Comparison of ENCODE assay signal across 13 mouse cellular contexts in genomic region chr16:42338342-42338741, GRCm38 (mm10). TPM values are rescaled to one million over a fixed set of nuclear protein-coding genes. Genes with fewer than 3 reads are reported as not detected.
DNase-seq lines count a peak whose midpoint lies in the region; ATAC-seq lines count a peak whose summit lies in the region.
"Had no signal": no experiment of that assay in that cellular context is flagged by ENCODE, and none has a peak within 500 bp of the region (broad histone marks: within the 10 kb centered on the region; RNA-seq: fewer than 3 reads in every experiment).

No protein-coding gene starts in this region.

- intact Hi-C loops in heart, postnatal 36 days (cut with DNase I), result no loop called here

- H3K4me3 ChIP-seq in embryonic facial prominence, embryonic 14.5 days (ENCODE audit: low read depth, low read length), result peak overlapping the region; percentile 51
- peak overlapping the region; percentile 48 for H3K4me3 ChIP-seq in hindbrain, embryonic 12.5 days
- peak overlapping the region; percentile 65 for H3K4me3 ChIP-seq in midbrain, embryonic 14.5 days (replicated peaks; ENCODE audit: low read depth, low read length)
- H3K4me3 ChIP-seq: liver, embryonic 13.5 days had no signal

- H3K4me2 ChIP-seq in embryonic facial prominence, embryonic 14.5 days (ENCODE audit: low read depth, low read length), result peak overlapping the region; percentile 75
- peak overlapping the region; percentile 65 for H3K4me2 ChIP-seq in hindbrain, embryonic 12.5 days (replicated peaks)
- H3K4me2 ChIP-seq in midbrain, embryonic 14.5 days (ENCODE audit: low read length), result peak overlapping the region; percentile 59
- H3K4me2 ChIP-seq: liver, embryonic 13.5 days had no signal

- no peak for ATAC-seq in embryonic facial prominence, embryonic 14.5 days (ENCODE audit: low read depth)
- no peak for ATAC-seq in hindbrain, embryonic 12.5 days (ENCODE audit: low FRiP score)
- no peak for ATAC-seq in midbrain, embryonic 14.5 days (ENCODE audit: low FRiP score, low TSS enrichment)

- peak overlapping the region; percentile 19; the same call in 1 of the 2 replicates for H3K9ac ChIP-seq in embryonic facial prominence, embryonic 14.5 days (ENCODE audit: low read depth, low read length)
- peak overlapping the region; percentile 63 for H3K9ac ChIP-seq in hindbrain, embryonic 12.5 days
- H3K9ac ChIP-seq in midbrain, embryonic 14.5 days (replicated peaks; ENCODE audit: low read length), result peak overlapping the region; percentile 80
- H3K9ac ChIP-seq: liver, embryonic 13.5 days had no signal

- no peaks in the 10 kb centered on the region; the same call in 1 of the 2 replicates for H3K27me3 ChIP-seq in embryonic facial prominence, embryonic 14.5 days (replicated peaks; ENCODE audit: control insufficient read depth, insufficient read depth, low read length)
- H3K27me3 ChIP-seq in hindbrain, embryonic 12.5 days, result no peaks in the 10 kb centered on the region
- no peaks in the 10 kb centered on the region for H3K27me3 ChIP-seq in midbrain, embryonic 14.5 days (ENCODE audit: control insufficient read depth, insufficient read depth, low read length)

- no peaks in the 10 kb centered on the region for H3K9me3 ChIP-seq in embryonic facial prominence, embryonic 14.5 days (ENCODE audit: control insufficient read depth, low read length)
- H3K9me3 ChIP-seq in hindbrain, embryonic 12.5 days (replicated peaks), result no peaks in the 10 kb centered on the region
- no peaks in the 10 kb centered on the region for H3K9me3 ChIP-seq in midbrain, embryonic 14.5 days (ENCODE audit: control insufficient read depth, low read length)
- H3K9me3 ChIP-seq: heart, embryonic 10.5 days; liver, embryonic 13.5 days had no signal

- H3K36me3 ChIP-seq in embryonic facial prominence, embryonic 14.5 days (ENCODE audit: control insufficient read depth, insufficient read depth, low read length), result no peaks in the 10 kb centered on the region
- no peaks in the 10 kb centered on the region for H3K36me3 ChIP-seq in hindbrain, embryonic 12.5 days
- no peaks in the 10 kb centered on the region for H3K36me3 ChIP-seq in midbrain, embryonic 14.5 days (ENCODE audit: control insufficient read depth, insufficient read depth, low read length)
- H3K36me3 ChIP-seq: heart, embryonic 10.5 days; liver, embryonic 13.5 days had no signal

- 12% methylated on average over 4 of the region's 4 CpGs for WGBS in embryonic facial prominence, embryonic 14.5 days
- WGBS in hindbrain, embryonic 12.5 days, result 22% methylated on average over 4 of the region's 4 CpGs
- WGBS in midbrain, embryonic 14.5 days, result 15% methylated on average over 4 of the region's 4 CpGs

- H3K27ac ChIP-seq in embryonic facial prominence, embryonic 14.5 days (replicated peaks; ENCODE audit: low read depth, low read length), result peak overlapping the region; percentile 39; the same call in 1 of the 2 replicates
- peak overlapping the region; percentile 88 for H3K27ac ChIP-seq in hindbrain, embryonic 12.5 days
- peak overlapping the region; percentile 84 for H3K27ac ChIP-seq in midbrain, embryonic 14.5 days (replicated peaks; ENCODE audit: low read depth, low read length)
- H3K27ac ChIP-seq: liver, embryonic 13.5 days had no signal

- H3K4me1 ChIP-seq in embryonic facial prominence, embryonic 14.5 days (ENCODE audit: control insufficient read depth, insufficient read depth, low read length), result peaks cover 29% of the 10 kb centered on the region
- peaks cover 28% of the 10 kb centered on the region for H3K4me1 ChIP-seq in hindbrain, embryonic 12.5 days
- peaks cover 37% of the 10 kb centered on the region for H3K4me1 ChIP-seq in midbrain, embryonic 14.5 days (ENCODE audit: control insufficient read depth, insufficient read depth, low read length)
- H3K4me1 ChIP-seq: liver, embryonic 13.5 days had no signal

- peak; percentile 13 for DNase-seq in layer of hippocampus, adult 11-12 months (ENCODE audit: low spot score)
- DNase-seq in layer of hippocampus, postnatal 36 days, result no peak
- DNase-seq in embryonic facial prominence, embryonic 14.5 days (ENCODE audit: low spot score), result peak; percentile 8
- DNase-seq in midbrain, embryonic 14.5 days, result peak; percentile 42
- no peak for DNase-seq in testis, postnatal 10 days (ENCODE audit: low spot score)
- DNase-seq in kidney, adult 11 months, result no peak
- no peak for DNase-seq in heart, postnatal 36 days
- DNase-seq: kidney, postnatal 4 days; liver, embryonic 13.5 days; thymus, postnatal 4 days had no signal

RNA-seq across cellular contexts. Expression of gene Gap43, which starts 2.1 kb away (rescaled TPM):
- total RNA-seq in layer of hippocampus, postnatal 36 days (2021), result 100 to 1,000 TPM; 185 to 211 TPM
- 141 and 149 TPM in 2 replicates for polyA plus RNA-seq in embryonic facial prominence, embryonic 14.5 days (2014; fragmentation: Nextera tagmentation; extraction: Ambion mirVana)
- polyA plus RNA-seq in hindbrain, embryonic 12.5 days (2016; fragmentation: Nextera tagmentation; extraction: Ambion mirVana), result 433 and 451 TPM in 2 replicates
- 1,427 and 1,759 TPM in 2 replicates for polyA plus RNA-seq in midbrain, embryonic 14.5 days (2014; fragmentation: Nextera tagmentation; extraction: Ambion mirVana)
- under 1 TPM; 0.24 to 0.78 TPM for total RNA-seq in heart, postnatal 36 days (2021)
- total RNA-seq: megakaryocyte-erythroid progenitor cell, adult 5-6 weeks had no signal

Comparison
In these comparisons a context has a peak if more than half of its experiments do, and no peak if none do; other contexts are left out.
1. DNase-seq: peak in layer of hippocampus, adult 11-12 months (single experiment), embryonic facial prominence, embryonic 14.5 days (single experiment) and midbrain, embryonic 14.5 days (single experiment); none in layer of hippocampus, postnatal 36 days (0 of 2), testis, postnatal 10 days (single experiment), kidney, adult 11 months (single experiment) and heart, postnatal 36 days (0 of 2).
2. H3K9ac ChIP-seq: peak in every context shown above with its lines; median percentile 80 in midbrain, embryonic 14.5 days; 63 in hindbrain, embryonic 12.5 days; 19 in embryonic facial prominence, embryonic 14.5 days.
3. Peak in every context shown above with its lines, with median percentiles within 50 percentile points of each other: H3K27ac ChIP-seq, H3K4me2 ChIP-seq and H3K4me3 ChIP-seq.